Mouse (Mus musculus) MEL (cell line): ENCODE measurements around the gene Acp4. TPM values are rescaled to one million over a fixed set of nuclear protein-coding genes. Genes with fewer than 3 reads are reported as not detected.
A peak's percentile ranks its signal among the peaks of the same experiment; 100 is the strongest.

Experiments used
- DNase-seq: peaks from one replicate; pipeline ENCODE4 v3.0.0; 2011; ENCODE audit warnings: low read depth, low spot score
- H3K27ac ChIP-seq: 2 replicates; pipeline ENCODE4 v1.5.1; 2012; ENCODE audit warnings: low read depth, mild to moderate bottlenecking, control low read depth, low read length, moderate library complexity; ENCODE audit not compliant: control insufficient read depth
- H3K27me3 ChIP-seq, 2 experiments: fragments of 150-350 bp in 1 of 2; sonication (generic) in 1 of 2; 2 replicates each; pipeline ENCODE4 v1.6.1; 2012; ENCODE audit warnings: low read length in 2 of 2, mild to moderate bottlenecking in 2 of 2, improper control_type of control experiment in 1 of 2, moderate library complexity in 1 of 2; ENCODE audit not compliant: insufficient read depth in 2 of 2, control insufficient read depth in 1 of 2
- H3K36me3 ChIP-seq, 2 experiments: 2 replicates each; pipeline ENCODE4 v1.6.1; 2012 to 2014; ENCODE audit warnings: low read length in 2 of 2, improper control_type of control experiment in 1 of 2, inconsistent platforms in 1 of 2, mild to moderate bottlenecking in 1 of 2; ENCODE audit not compliant: insufficient read depth in 2 of 2, control insufficient read depth in 1 of 2
- H3K4me1 ChIP-seq, 2 experiments: fragments of 150-350 bp in 1 of 2; sonication (generic) in 1 of 2; 2 replicates each; pipeline ENCODE4 v1.6.1; 2012; ENCODE audit warnings: low read length in 2 of 2, improper control_type of control experiment in 1 of 2, mild to moderate bottlenecking in 1 of 2; ENCODE audit not compliant: insufficient read depth in 2 of 2, control insufficient read depth in 1 of 2
- H3K4me3 ChIP-seq, 2 experiments: fragments of 150-350 bp in 1 of 2; sonication (generic) in 1 of 2; 2 replicates each; pipeline ENCODE4 v1.5.1; 2012; ENCODE audit warnings: low read depth in 2 of 2, low read length in 2 of 2, mild to moderate bottlenecking in 2 of 2, moderate library complexity in 2 of 2, control low read depth in 1 of 2, improper control_type of control experiment in 1 of 2; ENCODE audit not compliant: control insufficient read depth in 1 of 2, insufficient read depth in 1 of 2
- H3K79me2 ChIP-seq: 2 replicates; pipeline ENCODE4 v1.6.1; 2012; ENCODE audit warnings: mild to moderate bottlenecking, low read length, moderate library complexity; ENCODE audit not compliant: control insufficient read depth, poor library complexity, insufficient read depth
- H3K9ac ChIP-seq: 2 replicates; pipeline ENCODE4 v1.6.1; 2012; ENCODE audit warnings: low read depth, mild to moderate bottlenecking, control low read depth, low read length, moderate library complexity; ENCODE audit not compliant: control insufficient read depth, poor library complexity, severe bottlenecking
- H3K9me3 ChIP-seq: fragments of 150-350 bp; sonication (generic); replicated peaks from 2 replicates; pipeline ENCODE4 v1.6.1; 2012; ENCODE audit warnings: mild to moderate bottlenecking, low read length, improper control_type of control experiment, moderate library complexity; ENCODE audit not compliant: insufficient read depth
- CHD1 ChIP-seq: IDR thresholded peaks from 2 replicates; pipeline ENCODE4 v1.6.1; 2012; ENCODE audit warnings: low read depth, mild to moderate bottlenecking, inconsistent platforms, low read length, improper control_type of control experiment
- CHD2 ChIP-seq: IDR thresholded peaks from 2 replicates; pipeline ENCODE4 v1.6.1; 2011; ENCODE audit warnings: low read length, improper control_type of control experiment
- CTCF ChIP-seq, 3 experiments: IDR thresholded peaks in 2 of 3; conservative IDR thresholded peaks in 1 of 3; 2 replicates each; pipeline ENCODE4 v1.5.1; 2011 to 2012; ENCODE audit warnings: low read length in 3 of 3, low read depth in 2 of 3, mild to moderate bottlenecking in 2 of 3, improper control_type of control experiment in 1 of 3, inconsistent platforms in 1 of 3, mixed read lengths in 1 of 3, moderate library complexity in 1 of 3; ENCODE audit not compliant: control insufficient read depth in 1 of 3, insufficient read depth in 1 of 3, poor library complexity in 1 of 3, severe bottlenecking in 1 of 3
- ELF1 ChIP-seq: IDR thresholded peaks from 2 replicates; pipeline ENCODE4 v1.6.1; 2014; ENCODE audit warnings: low read depth, mild to moderate bottlenecking, inconsistent platforms, low read length, improper control_type of control experiment, moderate library complexity
- EP300 ChIP-seq, 2 experiments: IDR thresholded peaks; 2 replicates each; pipeline ENCODE4 v1.6.1; 2011; ENCODE audit warnings: improper control_type of control experiment in 2 of 2, low read length in 2 of 2, low read depth in 1 of 2, mild to moderate bottlenecking in 1 of 2
- ETS1 ChIP-seq: IDR thresholded peaks from 2 replicates; pipeline ENCODE4 v1.6.1; 2012; ENCODE audit warnings: low read depth, mild to moderate bottlenecking, inconsistent platforms, low read length, improper control_type of control experiment, moderate library complexity
- HCFC1 ChIP-seq: IDR thresholded peaks from 2 replicates; pipeline ENCODE4 v1.6.1; 2012; ENCODE audit warnings: low read depth, mild to moderate bottlenecking, inconsistent platforms, low read length, improper control_type of control experiment, moderate library complexity
- KAT2A ChIP-seq: conservative IDR thresholded peaks from 2 replicates; pipeline ENCODE4 v1.6.1; 2012; ENCODE audit warnings: low read depth, low read length, improper control_type of control experiment, inconsistent platforms
- MAX ChIP-seq: IDR thresholded peaks from 2 replicates; pipeline ENCODE4 v1.6.1; 2011; ENCODE audit warnings: low read length, improper control_type of control experiment
- MYC ChIP-seq: IDR thresholded peaks from 2 replicates; pipeline ENCODE4 v1.6.1; 2011; ENCODE audit warnings: low read depth, mild to moderate bottlenecking, low read length, improper control_type of control experiment, moderate library complexity
- NRF1 ChIP-seq: IDR thresholded peaks from 2 replicates; pipeline ENCODE4 v1.6.1; 2014; ENCODE audit warnings: low read depth, mild to moderate bottlenecking, inconsistent platforms, low read length, improper control_type of control experiment, moderate library complexity; ENCODE audit not compliant: poor library complexity, insufficient read depth, severe bottlenecking
- POLR2A ChIP-seq, 2 experiments: IDR thresholded peaks; 2 replicates each; pipeline ENCODE4 v1.6.1; 2011 to 2012; ENCODE audit warnings: low read length in 2 of 2, mild to moderate bottlenecking in 2 of 2, control low read depth in 1 of 2, improper control_type of control experiment in 1 of 2, low read depth in 1 of 2, moderate library complexity in 1 of 2; ENCODE audit not compliant: control insufficient read depth in 1 of 2, insufficient read depth in 1 of 2, poor library complexity in 1 of 2
- RAD21 ChIP-seq: IDR thresholded peaks from 2 replicates; pipeline ENCODE4 v1.6.1; 2011; ENCODE audit warnings: mild to moderate bottlenecking, low read depth, low read length, improper control_type of control experiment
- RCOR1 ChIP-seq: IDR thresholded peaks from 2 replicates; pipeline ENCODE4 v1.6.1; 2012; ENCODE audit warnings: low read depth, mild to moderate bottlenecking, inconsistent platforms, low read length, improper control_type of control experiment
- SIN3A ChIP-seq: IDR thresholded peaks from 2 replicates; pipeline ENCODE4 v1.6.1; 2012; ENCODE audit warnings: low read length, improper control_type of control experiment, inconsistent platforms
- TBP ChIP-seq: IDR thresholded peaks from 2 replicates; pipeline ENCODE4 v1.8.0; 2011; ENCODE audit warnings: low read depth, low read length, improper control_type of control experiment
- TCF12 ChIP-seq: IDR thresholded peaks from 2 replicates; pipeline ENCODE4 v1.6.1; 2014; ENCODE audit warnings: low read depth, mild to moderate bottlenecking, inconsistent platforms, low read length, improper control_type of control experiment, moderate library complexity
- UBTF ChIP-seq: IDR thresholded peaks from 2 replicates; pipeline ENCODE4 v1.6.1; 2012; ENCODE audit warnings: low read depth, mild to moderate bottlenecking, inconsistent platforms, low read length, improper control_type of control experiment, moderate library complexity, borderline replicate concordance; ENCODE audit not compliant: insufficient read depth
- USF2 ChIP-seq, 2 experiments: IDR thresholded peaks; 2 replicates each; pipeline ENCODE4 v1.6.1; 2011 to 2012; ENCODE audit warnings: improper control_type of control experiment in 2 of 2, low read length in 2 of 2, borderline replicate concordance in 1 of 2, inconsistent platforms in 1 of 2, low read depth in 1 of 2, mild to moderate bottlenecking in 1 of 2; ENCODE audit not compliant: insufficient read depth in 1 of 2
- ZKSCAN1 ChIP-seq: IDR thresholded peaks from 2 replicates; pipeline ENCODE4 v1.6.1; 2012; ENCODE audit warnings: low read depth, mild to moderate bottlenecking, inconsistent platforms, low read length, improper control_type of control experiment, moderate library complexity
- ZMIZ1 ChIP-seq: IDR thresholded peaks from 2 replicates; pipeline ENCODE4 v1.6.1; 2012; ENCODE audit warnings: low read depth, mild to moderate bottlenecking, inconsistent platforms, low read length, improper control_type of control experiment, moderate library complexity
- polyA plus RNA-seq, 2 experiments: library from polyadenylated mRNA; stranded (reverse) in 1 of 2; unstranded in 1 of 2; fragments of >175 nt in 1 of 2; fragments of >200 nt in 1 of 2; gene quantifications; 2 replicates each; pipeline versions ENCODE4 v1.2.1 to v1.2.4; 2012; ENCODE audit warnings: low replicate concordance in 2 of 2, low read depth in 1 of 2; ENCODE audit not compliant: insufficient read length in 2 of 2, insufficient read depth in 1 of 2, missing spikeins in 1 of 2
- total RNA-seq: library from RNA; depleted of rRNA; stranded (reverse); fragments of 300-350 nt; gene quantifications from 2 replicates; pipeline ENCODE4 v1.2.3, GENCODE M21; 2012

Gene Acp4
- total and polyA plus RNA-seq, 3 experiments: 0.12 to 0.14 TPM; not detected in 1

GRCm38 (mm10) chr7:44271309-44271708 is 14.1 kb upstream of the Acp4 start:
- TF ChIP-seq MAX: no peak
- no peak for TF ChIP-seq USF2 (IDR thresholded peaks at IDR 0.05; ENCODE audit: borderline replicate concordance in 1 of 2, insufficient read depth in 1 of 2, low read depth in 1 of 2, low read length in 2 of 2)
- TF ChIP-seq KAT2A: peak; percentile 41; the same call in 1 of the 2 replicates
- TF ChIP-seq CHD1: no peak
- no peak for TF ChIP-seq MYC
- TF ChIP-seq ETS1: no peak
- no peak for TF ChIP-seq RAD21
- TF ChIP-seq EP300 (IDR thresholded peaks at IDR 0.05; ENCODE audit: low read depth in 1 of 2, low read length in 2 of 2): no peak
- TF ChIP-seq SIN3A: no peak
- no peak for TF ChIP-seq CTCF (IDR thresholded peaks at IDR 0.05 in 2 of 3, conservative IDR thresholded peaks at IDR 0.05 in 1 of 3; ENCODE audit: control insufficient read depth in 1 of 3, insufficient read depth in 1 of 3, low read depth in 2 of 3, low read length in 3 of 3, poor library complexity in 1 of 3, severe bottlenecking in 1 of 3)
- peak; percentile 53; the same call in 1 of the 2 replicates for TF ChIP-seq NRF1
- peak; percentile 89 for TF ChIP-seq HCFC1
- no peak for TF ChIP-seq POLR2A (IDR thresholded peaks at IDR 0.05; ENCODE audit: control insufficient read depth in 1 of 2, insufficient read depth in 1 of 2, low read depth in 1 of 2, low read length in 2 of 2, poor library complexity in 1 of 2)
- peak; percentile 82 for TF ChIP-seq RCOR1
- no peak for TF ChIP-seq ELF1
- TF ChIP-seq UBTF: no peak
- no peak for TF ChIP-seq ZMIZ1
- TF ChIP-seq ZKSCAN1: no peak
- no peak overlapping the region for H3K27ac ChIP-seq
- no peak overlapping the region for H3K4me3 ChIP-seq
- H3K4me1 ChIP-seq: no peaks in the 10 kb centered on the region
- no peaks in the 10 kb centered on the region for H3K79me2 ChIP-seq
- H3K9me3 ChIP-seq: no peaks in the 10 kb centered on the region
- H3K27me3 ChIP-seq: no peaks in the 10 kb centered on the region
- peak; percentile 69 for DNase-seq
- no peak overlapping the region for H3K9ac ChIP-seq
- no peaks in the 10 kb centered on the region for H3K36me3 ChIP-seq

DNA sequence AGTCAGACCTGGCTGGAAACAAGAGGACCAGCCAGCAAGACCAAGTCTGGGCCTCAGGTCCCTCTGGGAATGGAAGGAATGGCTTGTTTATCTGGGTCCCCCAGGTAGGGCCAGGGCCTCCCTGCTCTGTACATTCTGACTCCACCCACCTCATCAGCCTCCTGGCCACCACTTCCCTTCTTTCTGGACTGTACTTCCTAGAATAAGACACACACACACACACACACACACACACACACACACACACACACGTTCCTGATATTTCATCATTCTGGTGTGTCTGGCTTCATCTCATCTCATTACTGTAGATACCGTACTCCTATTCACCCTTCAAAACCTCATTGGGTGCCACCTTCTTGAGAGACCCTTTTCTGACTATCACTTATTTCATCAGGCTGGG is 12.2 kb upstream of the Acp4 start:
- Histone ChIP-seq H3K4me1 (no peaks in the 10 kb centered on the region), H3K79me2 (no peaks in the 10 kb centered on the region), H3K4me3 (no peak overlapping the region), H3K27me3 (no peaks in the 10 kb centered on the region), H3K9me3 (no peaks in the 10 kb centered on the region), H3K36me3 (no peaks in the 10 kb centered on the region), H3K27ac (no peak overlapping the region), H3K9ac (no peak overlapping the region)
- TF ChIP-seq RCOR1: no peak
- TF ChIP-seq RAD21: no peak
- no peak for TF ChIP-seq NRF1
- TF ChIP-seq TCF12: no peak
- TF ChIP-seq TBP: no peak
- no peak for TF ChIP-seq CHD2
- no peak for TF ChIP-seq EP300 (IDR thresholded peaks at IDR 0.05; ENCODE audit: low read depth in 1 of 2, low read length in 2 of 2)
- DNase-seq: no peak
